16 mouse cellular contexts compared by ENCODE assay signal in genomic region chrX:38439629-38440028, GRCm38 (mm10).
"Had no signal": no experiment of that assay in that cellular context is flagged by ENCODE, and none has a peak within 500 bp of the region (broad histone marks: within the 10 kb centered on the region; RNA-seq: fewer than 3 reads in every experiment).

No protein-coding gene starts in this region.

- H3K4me3 ChIP-seq: layer of hippocampus, adult 2 months; limb, embryonic 10.5 days; limb, embryonic 13.5 days; liver, embryonic 13.5 days; megakaryocyte, embryonic 14.5 days; midbrain, embryonic 10.5 days; midbrain, embryonic 13.5 days had no signal

- H3K9me3 ChIP-seq: limb, embryonic 10.5 days; limb, embryonic 13.5 days; liver, embryonic 13.5 days; megakaryocyte, embryonic 14.5 days; midbrain, embryonic 10.5 days; midbrain, embryonic 13.5 days had no signal

- H3K4me2 ChIP-seq: limb, embryonic 13.5 days; liver, embryonic 13.5 days; lung, embryonic 14.5 days; midbrain, embryonic 13.5 days had no signal

- H3K9ac ChIP-seq: limb, embryonic 13.5 days; liver, embryonic 13.5 days; liver, postnatal 0 days; lung, embryonic 14.5 days; midbrain, embryonic 13.5 days had no signal

- ATAC-seq: liver, postnatal 0 days; lung, postnatal 0 days; midbrain, embryonic 13.5 days had no signal

- H3K27me3 ChIP-seq: limb, embryonic 13.5 days; liver, embryonic 13.5 days; megakaryocyte, embryonic 14.5 days; midbrain, embryonic 13.5 days had no signal

- H3K4me1 ChIP-seq: limb, embryonic 10.5 days; limb, embryonic 13.5 days; liver, embryonic 13.5 days; midbrain, embryonic 10.5 days; midbrain, embryonic 13.5 days had no signal

- H3K36me3 ChIP-seq: liver, embryonic 13.5 days had no signal

- DNase-seq: kidney, postnatal 25 days; layer of hippocampus, adult 9-11 months; liver; liver, embryonic 13.5 days; liver, postnatal 0 days; lung, embryonic 14.5 days; thymus, adult 18-20 months; thymus, postnatal 36 days had no signal

- H3K27ac ChIP-seq: kidney, postnatal 0 days; layer of hippocampus, adult 2 months; limb, embryonic 10.5 days; limb, embryonic 13.5 days; liver, embryonic 13.5 days; midbrain, embryonic 10.5 days; midbrain, embryonic 13.5 days had no signal
